Mouse (Mus musculus) liver, postnatal 0 days (tissue): ENCODE results near the gene Apba2. TPM values are rescaled to one million over a fixed set of nuclear protein-coding genes. Genes with fewer than 3 reads are reported as not detected.
A peak's percentile ranks its signal among the peaks of the same experiment; 100 is the strongest.

ENCODE experiments used
- ATAC-seq: fragments of 200-750 bp; cut with Nextera tagmentation; 2 replicates; pipeline ENCODE4 v1.8.0; 2017; ENCODE audit warnings: mild to moderate bottlenecking, moderate library complexity
- DNase-seq: peaks from one replicate; pipeline ENCODE4 v3.0.0-alpha.2; 2016
- H3K27ac ChIP-seq: fragments of 300-500 bp; sonication (generic); 2 replicates; pipeline ENCODE4 v1.5.1; 2014; ENCODE audit warnings: antibody characterized with exemption, moderate library complexity, mild to moderate bottlenecking, low read depth
- H3K27me3 ChIP-seq: fragments of 300-500 bp; sonication (generic); 2 replicates; pipeline ENCODE4 v1.6.1; 2014; ENCODE audit warnings: low read length, control low read depth, mixed read lengths; ENCODE audit not compliant: insufficient read depth
- H3K36me3 ChIP-seq: fragments of 300-500 bp; sonication (generic); replicated peaks from 2 replicates; pipeline ENCODE4 v1.6.1; 2014; ENCODE audit warnings: mild to moderate bottlenecking, control low read depth, low read length, moderate library complexity, mixed read lengths; ENCODE audit not compliant: insufficient read depth
- H3K4me1 ChIP-seq: fragments of 300-500 bp; sonication (generic); 2 replicates; pipeline ENCODE4 v1.6.1; 2014; ENCODE audit warnings: antibody characterized with exemption, mild to moderate bottlenecking, control low read depth; ENCODE audit not compliant: insufficient read depth
- H3K4me2 ChIP-seq: fragments of 300-500 bp; sonication (generic); 2 replicates; pipeline ENCODE4 v1.6.1; 2014; ENCODE audit warnings: low read depth, mild to moderate bottlenecking, low read length, moderate library complexity, mixed read lengths
- H3K4me3 ChIP-seq: fragments of 300-500 bp; sonication (generic); 2 replicates; pipeline ENCODE4 v1.5.1; 2014; ENCODE audit warnings: low read depth, low read length
- H3K9ac ChIP-seq: fragments of 300-500 bp; sonication (generic); replicated peaks from 2 replicates; pipeline ENCODE4 v1.6.1; 2014; ENCODE audit warnings: mild to moderate bottlenecking, moderate library complexity
- H3K9me3 ChIP-seq: fragments of 300-500 bp; sonication (generic); 2 replicates; pipeline ENCODE4 v1.6.1; 2016; ENCODE audit warnings: mild to moderate bottlenecking, control low read depth, low read length, mixed read lengths
- CTCF ChIP-seq: sonication (generic); IDR thresholded peaks from 2 replicates; pipeline ENCODE4 v1.5.1; 2016; ENCODE audit warnings: antibody characterized with exemption, low read depth
- EP300 ChIP-seq: IDR thresholded peaks from 2 replicates; pipeline ENCODE4 v1.6.1; 2016; ENCODE audit warnings: antibody characterized with exemption, low read depth, mild to moderate bottlenecking
- WGBS: fragments of 180-500 bp; shearing (Covaris S2); extraction: QIAGEN DNeasy Blood & Tissue Kit; methylation state at CpG from one replicate; pipeline ENCODE4 v1.1.7; 2014; ENCODE audit not compliant: insufficient replicate concordance; 5-methylcytosine and 5-hydroxymethylcytosine counted together
- polyA plus RNA-seq: library from polyadenylated mRNA; unstranded; fragments of >200 nt; fragmentation: Nextera tagmentation; extraction: Ambion mirVana; gene quantifications from 2 replicates; pipeline ENCODE4 v1.2.1, GENCODE M21; 2015

Apba2 gene
- polyA plus RNA-seq, 1 experiment from 2014 or later, result not detected

GRCm38 (mm10) chr7:64497438-64497837 is 4.1 kb upstream of the Apba2 start:
- ATAC-seq (no peak), DNase-seq (no peak)
- no peaks in the 10 kb centered on the region for H3K9me3 ChIP-seq
- H3K27me3 ChIP-seq, result peaks cover 21% of the 10 kb centered on the region
- no peaks in the 10 kb centered on the region for H3K36me3 ChIP-seq
- no peak overlapping the region for H3K4me2 ChIP-seq
- TF ChIP-seq CTCF, result peak; percentile 42
- TF ChIP-seq EP300, result no peak
- peaks cover 2% of the 10 kb centered on the region; the same call in 1 of the 2 replicates for H3K4me1 ChIP-seq
- 37% methylated on average over 10 of the region's 10 CpGs for WGBS
- no peak overlapping the region for H3K27ac ChIP-seq
- H3K4me3 ChIP-seq, result no peak overlapping the region
- no peak overlapping the region for H3K9ac ChIP-seq

- Histone ChIP-seq H3K27ac (no peak overlapping the region), H3K4me3 (peak overlapping the region; percentile 34), H3K9me3 (no peaks in the 10 kb centered on the region), H3K4me1 (peaks cover 2% of the 10 kb centered on the region; the same call in 1 of the 2 replicates), H3K4me2 (peak overlapping the region; percentile 63), H3K36me3 (no peaks in the 10 kb centered on the region), H3K9ac (no peak overlapping the region), H3K27me3 (peaks cover 33% of the 10 kb centered on the region)
- ATAC-seq, result no peak
- TF ChIP-seq EP300, result no peak
- TF ChIP-seq CTCF, result no peak
- no peak for DNase-seq
- 8% methylated on average over 32 of the region's 47 CpGs for WGBS
Measured at GRCm38 (mm10) chr7:64502271-64503180, 1.0 kb downstream of the Apba2 start.

GRCm38 (mm10) chr7:64503641-64504040 is 2.1 kb downstream of the Apba2 start:
- DNase-seq (no peak), ATAC-seq (no peak)
- no peak for TF ChIP-seq EP300
- TF ChIP-seq CTCF, result no peak
- WGBS, result 62% methylated on average over 6 of the region's 6 CpGs
- Histone ChIP-seq H3K9ac (no peak overlapping the region), H3K4me2 (no peak overlapping the region), H3K9me3 (no peaks in the 10 kb centered on the region), H3K4me1 (peaks cover 2% of the 10 kb centered on the region; the same call in 1 of the 2 replicates), H3K36me3 (no peaks in the 10 kb centered on the region), H3K27ac (no peak overlapping the region), H3K27me3 (peaks cover 33% of the 10 kb centered on the region), H3K4me3 (no peak overlapping the region)

- H3K4me2 ChIP-seq, result no peak overlapping the region
- H3K36me3 ChIP-seq, result no peaks in the 10 kb centered on the region
- ATAC-seq (no peak), DNase-seq (no peak)
- TF ChIP-seq CTCF (no peak), EP300 (no peak)
- no peak overlapping the region for H3K4me3 ChIP-seq
- WGBS, result 38% methylated on average over 8 of the region's 8 CpGs
- no peaks in the 10 kb centered on the region for H3K9me3 ChIP-seq
- H3K4me1 ChIP-seq, result peaks cover 2% of the 10 kb centered on the region; the same call in 1 of the 2 replicates
- peaks cover 33% of the 10 kb centered on the region for H3K27me3 ChIP-seq
- no peak overlapping the region for H3K27ac ChIP-seq
- H3K9ac ChIP-seq, result no peak overlapping the region
Measured at GRCm38 (mm10) chr7:64504691-64505231, 3.3 kb downstream of the Apba2 start.

- Histone ChIP-seq H3K4me2 (no peak overlapping the region), H3K4me1 (peaks cover 2% of the 10 kb centered on the region; the same call in 1 of the 2 replicates), H3K9me3 (no peaks in the 10 kb centered on the region), H3K27me3 (peaks cover 31% of the 10 kb centered on the region), H3K9ac (no peak overlapping the region), H3K36me3 (no peaks in the 10 kb centered on the region), H3K4me3 (no peak overlapping the region), H3K27ac (no peak overlapping the region)
- DNase-seq (no peak), ATAC-seq (no peak)
- no peak for TF ChIP-seq CTCF
- no peak for TF ChIP-seq EP300
- WGBS, result 85% methylated on average over 3 of the region's 3 CpGs
Measured at GRCm38 (mm10) chr7:64505571-64505970, 4.1 kb downstream of the Apba2 start.

- Histone ChIP-seq H3K36me3 (no peaks in the 10 kb centered on the region), H3K4me2 (no peak overlapping the region), H3K4me3 (no peak overlapping the region), H3K27ac (no peak overlapping the region), H3K4me1 (peaks cover 3% of the 10 kb centered on the region), H3K27me3 (no peaks in the 10 kb centered on the region), H3K9ac (no peak overlapping the region), H3K9me3 (no peaks in the 10 kb centered on the region)
- ATAC-seq (no peak), DNase-seq (no peak)
- TF ChIP-seq CTCF (no peak), EP300 (no peak)
- WGBS, result 86% methylated on average over 7 of the region's 7 CpGs
Measured at GRCm38 (mm10) chr7:64508826-64509225, 7.3 kb downstream of the Apba2 start.
